Mouse (Mus musculus) left cerebral cortex, postnatal 25 days (tissue): Measurements from ENCODE around the gene Znrf4. TPM values are rescaled to one million over a fixed set of nuclear protein-coding genes. Genes with fewer than 3 reads are reported as not detected.
A peak's percentile ranks its signal among the peaks of the same experiment; 100 is the strongest.

ENCODE experiments used
- DNase-seq, 2 experiments: peaks; one replicate each; pipeline ENCODE4 v3.0.0; 2022; ENCODE audit warnings: low spot score in 2 of 2, mixed read lengths in 1 of 2
- intact Hi-C: fragments of 180-260 bp; cut with DNase I; formaldehyde crosslinking; loops from one replicate; pipeline ENCODE4 v1.15.1; 2025
- total RNA-seq, 2 experiments: library from RNA; stranded (reverse); gene quantifications; 2 replicates each; pipeline ENCODE4 v1.2.3; 2021

Znrf4 gene
- total RNA-seq, 2 experiments from 2014 or later, result not detected

- intact Hi-C loops, result loop anchor here (2.0 to 5.0 kb wide), 2 partner anchors 35 to 51 kb away; no protein-coding TSS in a partner anchor
- peak in 1 of 2 experiments; percentile 11 for DNase-seq
Measured at GRCm38 (mm10) chr17:56501635-56502400, 10.4 kb downstream of the Znrf4 start.

GRCm38 (mm10) chr17:56499229-56499628 lies 13.0 kb downstream of the Znrf4 start:
- DNase-seq, result no peak
- intact Hi-C loops, result no loop called here

DNA sequence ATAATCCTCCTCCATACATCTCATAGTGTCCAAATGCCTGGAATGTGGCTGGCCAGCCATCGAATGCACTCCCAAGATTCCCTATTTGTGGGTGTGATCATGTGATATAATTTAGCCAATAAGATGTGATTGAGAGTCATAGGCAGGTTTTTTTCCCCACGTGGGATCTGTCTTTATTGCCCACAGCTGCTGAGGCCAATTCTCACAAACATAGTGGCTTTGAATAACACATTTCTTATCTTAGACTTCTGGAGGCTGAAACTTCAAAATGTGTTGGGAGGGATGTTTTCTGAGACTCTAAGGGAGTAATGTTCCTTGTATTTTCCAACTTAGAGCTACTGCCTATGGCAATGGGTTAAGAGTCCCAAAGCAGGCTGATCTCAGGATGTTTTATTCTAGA lies 17.8 kb downstream of the Znrf4 start:
- peak in 1 of 2 experiments; percentile 93 for DNase-seq
- intact Hi-C loops, result no loop called here

- DNase-seq, result peak; percentile 65 to 96
- intact Hi-C loops, result no loop called here
Measured at GRCm38 (mm10) chr17:56493841-56494240, 18.4 kb downstream of the Znrf4 start.

GRCm38 (mm10) chr17:56490438-56491152 lies 21.6 kb downstream of the Znrf4 start:
- peak in 1 of 2 experiments; percentile 92 for DNase-seq
- intact Hi-C loops, result no loop called here

- no peak for DNase-seq
- intact Hi-C loops, result no loop called here
Measured at GRCm38 (mm10) chr17:56488028-56488427, 24.2 kb downstream of the Znrf4 start.

- intact Hi-C loops, result no loop called here
- no peak for DNase-seq
Measured at GRCm38 (mm10) chr17:56487441-56487888, 24.8 kb downstream of the Znrf4 start.

- DNase-seq, result no peak
- intact Hi-C loops, result no loop called here
Measured at GRCm38 (mm10) chr17:56485926-56486325, 26.3 kb downstream of the Znrf4 start.

GRCm38 (mm10) chr17:56485118-56485517 lies 27.1 kb downstream of the Znrf4 start:
- intact Hi-C loops, result no loop called here
- DNase-seq, result no peak

- DNase-seq, result no peak
- intact Hi-C loops, result no loop called here
Measured at GRCm38 (mm10) chr17:56482671-56483070, 29.6 kb downstream of the Znrf4 start.

DNA sequence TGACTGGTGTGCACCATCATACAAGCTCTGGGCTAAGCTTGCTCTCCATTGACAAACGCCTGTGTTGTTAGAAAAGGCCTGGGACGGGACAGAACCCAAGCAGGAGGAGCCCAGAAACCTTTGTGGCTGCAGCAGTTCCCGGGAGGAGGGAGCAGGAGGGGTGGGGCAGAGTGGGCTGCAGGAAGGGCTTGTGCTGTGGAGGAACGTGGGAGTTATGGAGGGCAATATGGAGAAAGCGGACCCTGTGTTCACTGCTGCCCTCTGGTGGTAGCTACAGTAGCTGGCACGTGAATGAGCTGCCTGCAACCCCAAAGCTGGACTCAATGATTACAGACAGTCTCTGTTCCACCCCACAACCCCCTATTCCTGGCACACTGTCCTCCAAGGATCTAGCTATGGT lies 32.9 kb downstream of the Znrf4 start:
- intact Hi-C loops, result loop anchor here (1.0 to 5.0 kb wide), 3 partner anchors 54 to 122 kb away; partner anchors contain the start of gene Gm20219

GRCm38 (mm10) chr17:56478191-56478611 lies 34.0 kb downstream of the Znrf4 start:
- no peak for DNase-seq
- intact Hi-C loops, result loop anchor here (5.0 kb wide), 1 partner anchor 74 kb away; the partner anchor contains the start of gene Gm20219

More for the DNA sequence above, 32.9 kb downstream of the Znrf4 start:
- peak; percentile 73 to 75 for DNase-seq

GRCm38 (mm10) chr17:56477191-56477818 lies 34.9 kb downstream of the Znrf4 start:
- intact Hi-C loops, result loop anchor here (5.0 kb wide), 1 partner anchor 75 kb away; the partner anchor contains the start of gene Gm20219
- no peak for DNase-seq

DNA sequence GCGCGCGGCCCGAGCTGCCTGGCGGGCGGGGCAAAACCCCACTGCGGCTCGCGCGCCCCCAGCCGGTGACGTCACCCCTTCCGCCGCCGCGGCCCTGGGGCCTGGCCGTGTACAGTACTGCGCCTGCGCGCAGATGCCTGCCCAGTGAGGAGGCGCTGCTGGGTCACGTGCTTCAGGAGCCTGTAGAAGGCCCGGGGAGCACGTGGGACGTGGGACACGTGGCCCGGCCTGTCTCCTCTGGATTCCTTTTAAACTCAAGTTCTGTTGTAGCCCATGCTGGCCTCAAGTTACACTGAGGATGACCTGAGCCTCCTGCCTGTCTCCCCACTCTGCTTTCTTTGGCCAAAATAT lies 35.9 kb downstream of the Znrf4 start, which contains the start of gene Ptprs:
Ptprs (minus strand) TSS at position 82 of the 351 bp plus-strand sequence.
- intact Hi-C loops, result loop anchor here (1.0 to 5.0 kb wide), 2 partner anchors 31 to 76 kb away; partner anchors contain the start of gene Gm20219

DNA sequence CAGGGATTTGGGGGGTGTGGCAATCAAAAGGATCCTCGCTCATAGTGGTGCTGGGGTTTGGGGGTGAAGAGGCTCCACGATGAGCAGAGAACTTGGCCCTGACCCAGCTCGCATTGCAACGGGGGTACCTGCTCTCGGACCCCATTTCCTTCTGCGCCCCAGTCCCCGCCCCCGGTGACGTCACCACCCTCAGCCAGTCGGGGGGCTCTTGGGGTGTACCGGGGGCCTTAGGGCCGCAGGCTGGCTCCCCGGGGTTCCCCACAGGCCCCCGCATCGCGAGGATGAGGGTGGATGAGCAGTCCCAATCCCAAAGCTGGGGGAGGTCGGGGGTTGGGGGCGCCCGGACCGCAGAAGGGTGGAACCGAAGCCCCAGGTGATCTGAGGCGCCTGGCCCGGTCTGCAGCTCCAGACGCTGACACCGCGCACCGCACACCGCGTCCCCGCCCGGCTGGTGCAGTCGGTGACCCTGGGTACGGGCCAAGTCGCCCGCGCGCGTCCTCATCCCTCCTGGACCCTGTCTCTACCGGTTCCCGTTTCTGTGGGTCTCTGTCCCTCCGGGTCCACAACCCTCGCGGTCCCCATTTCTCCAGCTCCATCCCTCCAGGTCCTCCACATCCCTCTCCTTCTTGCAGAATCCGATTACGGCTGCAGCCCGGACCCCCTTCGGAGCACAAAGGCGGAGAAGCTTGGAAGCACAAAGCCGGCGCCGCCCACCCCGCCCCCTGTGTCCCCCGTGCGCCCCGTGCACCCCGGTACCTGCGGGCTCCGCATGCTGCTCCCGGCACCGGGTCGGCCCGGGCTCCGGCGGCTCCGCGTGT lies 36.4 kb downstream of the Znrf4 start:
- DNase-seq, result peak; percentile 55 to 56
- intact Hi-C loops, result loop anchor here (1.0 to 5.0 kb wide), 2 partner anchors 32 to 77 kb away; partner anchors contain the start of gene Gm20219

More for the DNA sequence above, 35.9 kb downstream of the Znrf4 start, which contains the start of gene Ptprs:
- DNase-seq, result peak; percentile 99

DNA sequence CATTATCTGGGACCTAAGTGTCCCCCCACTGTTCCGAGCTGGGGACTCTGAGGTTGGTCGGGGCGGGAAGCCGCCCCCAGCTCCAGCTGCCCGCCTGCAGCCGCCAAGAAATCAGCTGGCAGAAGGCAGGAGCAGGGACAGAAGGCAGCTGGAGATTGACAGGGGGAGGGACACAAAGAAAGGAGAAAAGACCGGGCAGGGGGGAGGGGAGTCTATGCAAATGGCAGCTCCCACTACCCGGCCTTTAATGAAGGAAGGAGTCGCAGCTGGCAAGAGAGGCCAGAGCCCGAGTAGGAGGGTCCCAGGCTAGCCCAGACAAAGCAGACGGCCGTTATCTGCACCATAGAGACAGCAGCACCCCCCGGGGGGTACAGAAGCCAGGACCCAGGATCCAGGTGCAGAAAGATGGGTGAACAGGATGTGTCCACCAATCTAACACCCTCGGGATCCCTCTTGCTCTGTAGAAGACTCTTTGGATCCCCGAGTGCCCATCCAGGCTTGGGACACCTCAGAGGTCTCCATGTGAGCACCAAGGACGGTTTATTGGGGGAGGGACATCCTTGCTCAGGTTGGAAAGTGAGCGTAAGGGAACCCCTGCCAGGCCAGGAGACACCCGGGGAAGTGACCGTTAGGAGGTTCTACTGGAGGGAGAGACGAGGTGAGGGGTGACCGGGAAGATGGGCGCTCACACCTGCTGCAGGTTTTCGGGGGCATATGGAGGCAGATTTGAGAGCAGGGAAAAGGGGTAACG lies 37.2 kb downstream of the Znrf4 start:
- intact Hi-C loops, result loop anchor here (5.0 kb wide), 1 partner anchor 77 kb away; the partner anchor contains the start of gene Gm20219
- peak; percentile 68 to 82 for DNase-seq

DNA sequence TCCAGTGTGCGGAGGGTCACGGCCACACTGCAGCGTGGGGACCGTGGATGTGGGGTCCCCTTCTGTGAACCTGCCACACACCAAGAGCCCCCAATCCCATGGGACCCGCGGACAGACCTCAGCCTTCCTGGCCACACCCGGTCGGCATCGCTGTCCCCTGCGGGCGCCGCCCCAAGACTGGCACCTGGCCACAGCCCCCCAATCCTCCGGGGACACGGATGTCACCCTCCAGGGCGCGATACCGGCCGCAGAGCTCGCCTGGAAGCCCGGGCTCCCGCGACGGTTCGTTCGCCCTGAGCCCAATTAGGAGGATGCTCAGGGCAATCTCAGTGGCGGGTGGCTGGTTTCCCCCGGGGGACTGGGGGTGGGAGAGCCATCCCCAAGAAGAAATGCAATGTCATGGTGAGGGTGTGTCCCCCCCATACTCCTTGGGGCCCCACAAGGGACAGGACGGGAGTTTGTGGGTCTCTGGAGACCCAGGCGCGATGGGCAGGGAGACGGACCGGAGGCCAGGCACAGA lies 37.9 kb downstream of the Znrf4 start:
- intact Hi-C loops, result no loop called here
- DNase-seq, result peak in 1 of 2 experiments; percentile 31

DNA sequence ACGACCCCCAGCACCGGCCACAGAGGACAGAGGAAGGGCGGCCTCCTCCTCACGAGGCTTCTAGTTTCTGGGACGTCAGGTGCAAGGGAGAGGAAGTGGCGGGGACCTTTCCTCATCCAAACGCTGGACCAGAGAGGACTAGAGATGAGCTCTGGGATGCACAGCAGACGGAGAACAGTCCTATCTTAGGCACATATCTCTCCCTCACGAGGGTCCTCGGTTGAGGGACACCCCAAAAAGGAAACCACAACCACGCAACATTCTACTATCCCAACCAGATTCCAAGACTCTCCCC lies 38.7 kb downstream of the Znrf4 start:
- DNase-seq, result no peak
- intact Hi-C loops, result no loop called here
